Mouse (Mus musculus) forebrain, postnatal 0 days (tissue): ENCODE measurements around the gene Rsrp1. TPM values are rescaled to one million over a fixed set of nuclear protein-coding genes. Genes with fewer than 3 reads are reported as not detected.

Experiments used
- ATAC-seq: fragments of 200-750 bp; cut with Nextera tagmentation; 2 replicates; pipeline ENCODE4 v1.8.0; 2017; ENCODE audit warnings: mild to moderate bottlenecking, moderate library complexity
- DNase-seq: peaks from one replicate; pipeline ENCODE4 v3.0.0-alpha.2; 2015
- H3K27ac ChIP-seq: fragments of 300-500 bp; sonication (generic); 2 replicates; pipeline ENCODE4 v1.5.1; 2014; ENCODE audit warnings: low read depth, mild to moderate bottlenecking, antibody characterized with exemption, low read length, moderate library complexity, mixed read lengths
- H3K27me3 ChIP-seq: fragments of 300-500 bp; sonication (generic); 2 replicates; pipeline ENCODE4 v1.6.1; 2014; ENCODE audit warnings: mild to moderate bottlenecking, low read length, mixed read lengths; ENCODE audit not compliant: insufficient read depth
- H3K36me3 ChIP-seq: fragments of 300-500 bp; sonication (generic); 2 replicates; pipeline ENCODE4 v1.6.1; 2014; ENCODE audit warnings: mild to moderate bottlenecking, moderate library complexity; ENCODE audit not compliant: insufficient read depth
- H3K4me1 ChIP-seq: fragments of 300-500 bp; sonication (generic); 2 replicates; pipeline ENCODE4 v1.6.1; 2014; ENCODE audit warnings: antibody characterized with exemption; ENCODE audit not compliant: insufficient read depth
- H3K4me2 ChIP-seq: fragments of 300-500 bp; sonication (generic); 2 replicates; pipeline ENCODE4 v1.6.1; 2014; ENCODE audit warnings: low read depth, mild to moderate bottlenecking, moderate library complexity
- H3K4me3 ChIP-seq: fragments of 300-500 bp; sonication (generic); 2 replicates; pipeline ENCODE4 v1.5.1; 2014; ENCODE audit warnings: low read depth, low read length, mixed read lengths
- H3K9ac ChIP-seq: fragments of 300-500 bp; sonication (generic); 2 replicates; pipeline ENCODE4 v1.6.1; 2014; ENCODE audit warnings: mild to moderate bottlenecking
- H3K9me3 ChIP-seq: fragments of 300-500 bp; sonication (generic); 2 replicates; pipeline ENCODE4 v1.6.1; 2016; ENCODE audit warnings: low read length
- CTCF ChIP-seq: sonication (generic); IDR thresholded peaks from 2 replicates; pipeline ENCODE4 v1.5.1; 2016; ENCODE audit warnings: antibody characterized with exemption, control low read depth, low read depth
- WGBS: fragments of 180-500 bp; shearing (Covaris S2); extraction: QIAGEN DNeasy Blood & Tissue Kit; methylation state at CpG from one replicate; pipeline ENCODE4 v1.1.7; 2014; 5-methylcytosine and 5-hydroxymethylcytosine counted together
- polyA plus RNA-seq: library from polyadenylated mRNA; unstranded; fragments of >200 nt; fragmentation: Nextera tagmentation; extraction: Ambion mirVana; gene quantifications from 2 replicates; pipeline ENCODE4 v1.2.1, GENCODE M21; 2015
- total RNA-seq: library from RNA; depleted of rRNA; stranded (reverse); fragments of >200 nt; gene quantifications from 2 replicates; pipeline ENCODE4 v1.2.3, GENCODE M21; 2014

The Rsrp1 gene
- total and polyA plus RNA-seq, 2 experiments from 2014 or later: 95.4 to 225 TPM

DNA sequence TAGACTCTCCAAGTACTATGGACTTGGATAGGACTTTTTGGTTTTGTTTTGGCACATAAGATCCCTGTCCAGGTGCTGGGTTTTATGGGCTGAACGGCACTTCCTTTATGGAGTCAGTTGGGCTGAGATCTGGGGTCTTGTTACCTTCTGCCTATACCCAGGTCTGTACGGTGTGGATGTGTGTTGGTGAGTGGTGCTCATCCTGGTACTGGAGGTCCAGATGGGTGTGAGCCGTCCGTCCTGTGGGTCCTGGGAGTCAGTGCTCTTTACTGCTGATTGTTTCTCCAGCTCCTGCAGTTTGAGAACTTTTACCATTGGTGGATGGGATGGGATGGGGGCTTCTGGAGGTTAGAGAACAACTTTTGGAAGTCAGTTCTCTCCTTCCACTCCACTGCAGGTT lies 1.7 kb upstream of the Rsrp1 start:
- Histone ChIP-seq H3K4me1 (peaks cover 16% of the 10 kb centered on the region), H3K4me3 (no peak overlapping the region), H3K27ac (no peak overlapping the region), H3K27me3 (no peaks in the 10 kb centered on the region), H3K4me2 (no peak overlapping the region), H3K9me3 (no peaks in the 10 kb centered on the region), H3K36me3 (peaks cover 15% of the 10 kb centered on the region), H3K9ac (no peak overlapping the region)
- WGBS: over 99% methylated on average over 4 of the region's 4 CpGs
- no peak for TF ChIP-seq CTCF
- DNase-seq (no peak), ATAC-seq (no peak)

DNA sequence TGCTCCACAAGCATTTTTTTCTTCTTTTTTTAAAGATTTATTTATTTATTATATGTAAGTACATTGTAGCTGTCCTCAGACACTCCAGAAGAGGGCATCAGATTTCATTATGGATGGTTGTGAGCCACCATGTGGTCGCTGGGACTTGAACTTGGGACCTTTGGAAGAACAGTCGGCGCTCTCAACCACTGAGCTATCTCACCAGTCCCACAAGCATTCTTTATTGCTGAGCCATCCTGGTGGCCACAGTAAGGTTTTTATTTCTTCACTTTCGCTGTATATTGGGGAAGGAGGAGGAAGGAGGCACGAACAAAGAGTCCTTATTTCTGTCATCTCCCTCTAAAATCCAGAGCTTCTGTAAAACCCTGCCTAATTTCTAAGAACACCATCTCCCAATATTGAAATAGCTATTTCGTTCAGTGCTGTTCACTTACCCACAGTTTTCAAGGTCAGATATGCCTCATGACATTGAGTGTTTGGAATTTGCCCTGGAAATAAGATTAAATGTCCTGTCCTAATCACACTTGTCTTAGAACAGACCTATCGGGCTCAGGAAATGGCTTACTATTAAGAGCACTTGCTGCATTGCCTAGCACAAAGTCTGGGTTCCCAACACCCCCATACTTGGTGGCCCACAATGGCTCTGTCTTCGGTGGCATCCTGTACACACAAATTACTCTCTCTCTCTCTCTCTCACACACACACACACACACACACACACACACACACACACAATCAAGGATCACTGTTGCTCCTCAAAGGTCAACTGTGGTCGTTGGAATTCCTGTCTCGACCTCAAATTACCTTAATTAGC lies 1.1 kb upstream of the Rsrp1 start:
- no peak for TF ChIP-seq CTCF
- peak overlapping the region; percentile 62 for H3K9ac ChIP-seq
- H3K27ac ChIP-seq: peak overlapping the region; percentile 96
- DNase-seq (no peak), ATAC-seq (no peak)
- H3K4me3 ChIP-seq: peak overlapping the region; percentile 97
- peak overlapping the region; percentile 61 for H3K4me2 ChIP-seq
- H3K27me3 ChIP-seq: no peaks in the 10 kb centered on the region
- peaks cover 19% of the 10 kb centered on the region for H3K36me3 ChIP-seq
- WGBS: 55% methylated on average over 10 of the region's 10 CpGs
- H3K4me1 ChIP-seq: peaks cover 16% of the 10 kb centered on the region
- no peaks in the 10 kb centered on the region for H3K9me3 ChIP-seq

- Histone ChIP-seq H3K36me3 (peaks cover 25% of the 10 kb centered on the region), H3K4me1 (peaks cover 16% of the 10 kb centered on the region), H3K27me3 (no peaks in the 10 kb centered on the region), H3K9ac (peak overlapping the region; percentile 62), H3K27ac (peak overlapping the region; percentile 96), H3K9me3 (no peaks in the 10 kb centered on the region), H3K4me2 (peak overlapping the region; percentile 61), H3K4me3 (peak overlapping the region; percentile 97)
- no peak for TF ChIP-seq CTCF
- 0% methylated on average over 13 of the region's 13 CpGs for WGBS
- ATAC-seq (peak; percentile 43), DNase-seq (no peak)
These were observed 507 bp upstream of the Rsrp1 start for GRCm38 (mm10) chr4:134922925-134923244.

- H3K9me3 ChIP-seq: no peaks in the 10 kb centered on the region
- peak overlapping the region; percentile 97 for H3K4me3 ChIP-seq
- peak overlapping the region; percentile 96 for H3K27ac ChIP-seq
- 2% methylated on average over 73 of the region's 75 CpGs for WGBS
- H3K4me2 ChIP-seq: peak overlapping the region; percentile 76
- H3K4me1 ChIP-seq: peaks cover 16% of the 10 kb centered on the region
- TF ChIP-seq CTCF: peak; percentile 33; the same call in 1 of the 2 replicates
- DNase-seq (peak; percentile 57), ATAC-seq (peak; percentile 47)
- peak overlapping the region; percentile 95 for H3K9ac ChIP-seq
- H3K36me3 ChIP-seq: peaks cover 30% of the 10 kb centered on the region
- no peaks in the 10 kb centered on the region for H3K27me3 ChIP-seq
These were observed 788 bp downstream of the Rsrp1 start for GRCm38 (mm10) chr4:134924019-134924741.

DNA sequence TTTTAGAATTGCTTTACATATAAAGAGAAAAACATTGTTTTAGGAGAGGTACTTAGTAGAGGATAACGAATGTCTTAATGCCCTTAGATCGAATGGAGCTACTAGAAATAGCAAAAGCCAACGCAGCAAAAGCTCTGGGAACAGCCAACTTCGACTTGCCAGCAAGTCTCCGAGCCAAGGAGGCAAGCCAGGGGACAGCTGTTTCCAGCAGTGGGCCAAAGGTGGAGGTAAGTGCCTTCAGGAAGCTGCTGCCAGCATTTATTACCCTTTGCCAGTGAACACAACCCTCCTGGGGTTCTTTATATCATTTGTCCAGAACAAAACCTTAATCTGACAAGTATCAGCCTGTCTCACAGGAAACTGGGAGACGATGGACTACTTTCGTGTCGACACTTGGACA lies 1.8 kb downstream of the Rsrp1 start:
- H3K4me3 ChIP-seq: peak overlapping the region; percentile 97
- peaks cover 16% of the 10 kb centered on the region for H3K4me1 ChIP-seq
- 65% methylated on average over 8 of the region's 8 CpGs for WGBS
- peaks cover 30% of the 10 kb centered on the region for H3K36me3 ChIP-seq
- ATAC-seq: no peak
- no peak for TF ChIP-seq CTCF
- no peaks in the 10 kb centered on the region for H3K9me3 ChIP-seq
- peak overlapping the region; percentile 76 for H3K4me2 ChIP-seq
- H3K9ac ChIP-seq: no peak overlapping the region
- no peaks in the 10 kb centered on the region for H3K27me3 ChIP-seq
- no peak overlapping the region for H3K27ac ChIP-seq
- DNase-seq: no peak

DNA sequence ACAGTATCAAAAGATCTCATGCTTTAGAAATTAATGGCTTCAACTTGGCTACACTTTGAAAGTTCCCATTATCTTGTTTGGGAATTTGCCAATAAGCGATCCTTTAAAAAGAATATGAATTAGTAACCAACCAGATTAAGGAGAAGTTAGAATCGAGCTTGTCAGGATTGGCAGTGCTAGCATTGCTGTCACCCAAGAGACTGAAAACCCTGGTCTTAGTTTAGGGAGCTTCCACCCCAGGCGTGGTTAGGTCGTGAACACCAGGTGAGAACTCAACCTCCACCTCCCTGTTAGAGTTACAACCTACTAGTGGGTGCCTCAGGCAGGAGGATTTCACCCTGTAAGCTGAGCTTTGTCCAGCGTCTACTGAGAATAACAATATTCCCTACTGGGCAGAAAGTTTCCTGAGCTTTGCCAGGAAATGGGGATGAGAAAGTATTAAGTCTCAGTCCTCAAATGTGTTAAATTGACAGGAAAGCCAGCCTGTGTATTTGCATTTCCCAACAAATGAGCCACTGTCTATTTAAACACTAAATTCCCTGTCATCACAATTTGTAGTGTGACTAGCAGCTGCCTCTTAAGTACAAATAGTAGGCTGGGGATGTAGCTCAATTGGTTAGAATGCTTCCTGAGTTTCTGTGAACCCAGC lies 4.5 kb downstream of the Rsrp1 start:
- no peak for TF ChIP-seq CTCF
- Histone ChIP-seq H3K4me2 (no peak overlapping the region), H3K9ac (no peak overlapping the region), H3K36me3 (peaks cover 31% of the 10 kb centered on the region), H3K4me3 (no peak overlapping the region), H3K4me1 (peaks cover 23% of the 10 kb centered on the region), H3K27me3 (no peaks in the 10 kb centered on the region), H3K9me3 (no peaks in the 10 kb centered on the region), H3K27ac (no peak overlapping the region)
- ATAC-seq: no peak
- no peak for DNase-seq
- 65% methylated on average over 5 of the region's 5 CpGs for WGBS

- Histone ChIP-seq H3K4me2 (no peak overlapping the region), H3K9me3 (no peaks in the 10 kb centered on the region), H3K9ac (no peak overlapping the region), H3K4me1 (peaks cover 23% of the 10 kb centered on the region), H3K27me3 (no peaks in the 10 kb centered on the region), H3K36me3 (peaks cover 36% of the 10 kb centered on the region), H3K27ac (no peak overlapping the region), H3K4me3 (no peak overlapping the region)
- ATAC-seq (no peak), DNase-seq (no peak)
- whole genome bisulfite sequencing: 82% methylated on average over 1 of the region's 1 CpGs
- no peak for TF ChIP-seq CTCF
These were observed 5.1 kb downstream of the Rsrp1 start for GRCm38 (mm10) chr4:134928464-134928836.
